Mouse (Mus musculus): ENCODE measurements around the gene Slc6a19. TPM values are rescaled to one million over a fixed set of nuclear protein-coding genes. Genes with fewer than 3 reads are reported as not detected.
"Not testable (repeated sequence)": the region's sequence is repeated elsewhere in the genome, so short reads cannot be mapped to it uniquely, and the experiment has no call there.

The Slc6a19 gene
- polyA plus RNA-seq (2015; fragmentation: Nextera tagmentation; extraction: Ambion mirVana), result not detected in 2 replicates

GRCm38 (mm10) chr13:73704694-73705325, at the start of gene Slc6a19:
Slc6a19 (minus strand) TSS chr13:73704865.
- Histone ChIP-seq H3K4me1 (no peaks in the 10 kb centered on the region), H3K4me2 (no peak within 1 kb of the TSS), H3K27ac (no peak within 1 kb of the TSS), H3K27me3 (no peaks in the 10 kb centered on the region), H3K9me3 (no peaks in the 10 kb centered on the region), H3K36me3 (no peaks in the 10 kb centered on the region), H3K4me3 (no peak within 1 kb of the TSS), H3K9ac (no peak within 1 kb of the TSS)
- ATAC-seq (ENCODE audit: borderline replicate concordance, extremely low read depth, low FRiP score, low TSS enrichment), result no peak
- 85% methylated on average over 7 of the region's 7 CpGs for WGBS

DNA sequence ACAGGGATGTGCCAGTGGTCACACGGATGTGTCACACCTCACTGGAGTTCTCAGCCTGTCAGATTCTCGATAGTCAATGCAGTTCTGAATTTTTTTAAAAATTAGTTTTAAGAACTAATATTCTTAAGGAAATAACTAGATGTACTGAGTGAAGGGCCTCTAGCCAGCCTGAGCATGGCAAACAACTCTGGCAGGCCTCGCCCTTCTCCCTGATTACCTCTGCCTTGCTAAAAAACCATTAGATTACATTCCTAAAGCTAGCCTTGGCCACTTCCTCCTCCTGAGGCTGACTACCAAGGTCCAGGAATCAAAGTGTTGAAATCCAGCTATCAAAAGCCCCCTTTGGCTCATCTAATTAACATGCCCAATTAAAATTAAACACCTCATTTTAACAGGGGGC, 46.6 kb upstream of the Slc6a19 start:
- no peaks in the 10 kb centered on the region for H3K9me3 ChIP-seq
- H3K27me3 ChIP-seq, result no peaks in the 10 kb centered on the region
- H3K4me2 ChIP-seq, result no peak overlapping the region
- H3K9ac ChIP-seq, result no peak overlapping the region
- ATAC-seq (ENCODE audit: borderline replicate concordance, extremely low read depth, low FRiP score, low TSS enrichment), result no peak
- H3K4me1 ChIP-seq, result no peaks in the 10 kb centered on the region
- no peak overlapping the region for H3K27ac ChIP-seq
- H3K4me3 ChIP-seq, result no peak overlapping the region
- no peaks in the 10 kb centered on the region for H3K36me3 ChIP-seq
- WGBS, result 83% methylated on average over 3 of the region's 3 CpGs

GRCm38 (mm10) chr13:73750435-73750834, 45.8 kb upstream of the Slc6a19 start:
- Histone ChIP-seq H3K4me3 (no peak overlapping the region), H3K27me3 (no peaks in the 10 kb centered on the region), H3K9me3 (no peaks in the 10 kb centered on the region), H3K36me3 (no peaks in the 10 kb centered on the region), H3K4me1 (no peaks in the 10 kb centered on the region), H3K27ac (no peak overlapping the region), H3K9ac (no peak overlapping the region), H3K4me2 (no peak overlapping the region)
- 50% methylated on average over 6 of the region's 6 CpGs for WGBS
- ATAC-seq (ENCODE audit: borderline replicate concordance, extremely low read depth, low FRiP score, low TSS enrichment), result no peak

GRCm38 (mm10) chr13:73748663-73749440, 44.2 kb upstream of the Slc6a19 start:
- H3K27ac ChIP-seq, result peak overlapping the region; percentile 36; the same call in 1 of the 2 replicates

GRCm38 (mm10) chr13:73743662-73744061, 39.0 kb upstream of the Slc6a19 start:
- H3K27me3 ChIP-seq, result no peaks in the 10 kb centered on the region
- H3K4me2 ChIP-seq, result no peak overlapping the region
- no peaks in the 10 kb centered on the region for H3K36me3 ChIP-seq
- H3K9me3 ChIP-seq, result no peaks in the 10 kb centered on the region
- H3K9ac ChIP-seq, result no peak overlapping the region
- H3K4me1 ChIP-seq, result no peaks in the 10 kb centered on the region
- WGBS, result 77% methylated on average over 3 of the region's 3 CpGs
- H3K4me3 ChIP-seq, result no peak overlapping the region
- ATAC-seq (ENCODE audit: borderline replicate concordance, extremely low read depth, low FRiP score, low TSS enrichment), result no peak
- no peak overlapping the region for H3K27ac ChIP-seq

More at GRCm38 (mm10) chr13:73748663-73749440, 44.2 kb upstream of the Slc6a19 start:
- no peak overlapping the region for H3K4me3 ChIP-seq
- H3K4me2 ChIP-seq, result no peak overlapping the region
- ATAC-seq (ENCODE audit: borderline replicate concordance, extremely low read depth, low FRiP score, low TSS enrichment), result no peak
- H3K27me3 ChIP-seq, result no peaks in the 10 kb centered on the region
- H3K36me3 ChIP-seq, result no peaks in the 10 kb centered on the region
- H3K9me3 ChIP-seq, result no peaks in the 10 kb centered on the region
- WGBS, result 38% methylated on average over 15 of the region's 15 CpGs
- no peaks in the 10 kb centered on the region for H3K4me1 ChIP-seq
- H3K9ac ChIP-seq, result no peak overlapping the region

GRCm38 (mm10) chr13:73742944-73743343, 38.3 kb upstream of the Slc6a19 start:
- 51% methylated on average over 4 of the region's 4 CpGs for WGBS
- H3K9me3 ChIP-seq, result no peaks in the 10 kb centered on the region
- H3K4me2 ChIP-seq, result no peak overlapping the region
- H3K27ac ChIP-seq, result no peak overlapping the region
- no peaks in the 10 kb centered on the region for H3K4me1 ChIP-seq
- no peaks in the 10 kb centered on the region for H3K36me3 ChIP-seq
- H3K4me3 ChIP-seq, result no peak overlapping the region
- H3K9ac ChIP-seq, result no peak overlapping the region
- ATAC-seq (ENCODE audit: borderline replicate concordance, extremely low read depth, low FRiP score, low TSS enrichment), result peak; percentile 29; the same call in 1 of the 2 replicates
- H3K27me3 ChIP-seq, result no peaks in the 10 kb centered on the region

DNA sequence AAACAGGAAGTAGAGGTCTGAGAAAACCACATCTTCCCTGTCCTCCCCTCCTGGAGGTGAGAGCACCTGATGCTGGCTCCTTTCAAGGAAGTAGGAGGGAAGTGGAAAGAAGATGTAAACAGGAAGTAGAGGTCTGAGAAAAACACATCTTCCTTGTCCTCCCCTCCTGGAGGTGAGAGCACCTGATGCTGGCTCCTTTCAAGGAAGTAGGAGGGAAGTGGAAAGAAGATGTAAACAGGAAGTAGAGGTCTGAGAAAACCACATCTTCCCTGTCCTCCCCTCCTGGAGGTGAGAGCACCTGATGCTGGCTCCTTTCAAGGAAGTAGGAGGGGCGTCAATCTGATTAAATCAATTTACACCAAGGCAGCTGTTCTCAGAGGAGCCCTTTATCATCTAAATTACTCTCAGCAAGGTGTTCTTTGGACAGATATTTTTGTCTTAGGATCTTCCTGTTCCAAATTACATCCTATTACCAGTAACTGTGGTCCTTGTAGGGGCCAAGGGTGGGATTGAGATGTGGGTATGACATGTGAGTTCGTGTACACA, 35.8 kb upstream of the Slc6a19 start:
- H3K27ac ChIP-seq; ATAC-seq (ENCODE audit: borderline replicate concordance, extremely low read depth, low FRiP score, low TSS enrichment); H3K9ac ChIP-seq; H3K4me3 ChIP-seq; H3K27me3 ChIP-seq; H3K9me3 ChIP-seq; H3K4me1 ChIP-seq; H3K36me3 ChIP-seq; H3K4me2 ChIP-seq: not testable (repeated sequence)
- WGBS, result 29% methylated on average over 2 of the region's 2 CpGs

- Histone ChIP-seq H3K4me2 (no peak overlapping the region), H3K27ac (no peak overlapping the region), H3K9ac (no peak overlapping the region), H3K4me3 (no peak overlapping the region), H3K36me3 (no peaks in the 10 kb centered on the region), H3K9me3 (no peaks in the 10 kb centered on the region), H3K4me1 (peaks cover 10% of the 10 kb centered on the region), H3K27me3 (peaks cover 24% of the 10 kb centered on the region)
- 70% methylated on average over 3 of the region's 3 CpGs for whole genome bisulfite sequencing
- ATAC-seq (ENCODE audit: borderline replicate concordance, extremely low read depth, low FRiP score, low TSS enrichment), result no peak
Observed at GRCm38 (mm10) chr13:73736943-73737342, 32.3 kb upstream of the Slc6a19 start.

- Histone ChIP-seq H3K36me3 (no peaks in the 10 kb centered on the region), H3K4me1 (peaks cover 10% of the 10 kb centered on the region), H3K27ac (no peak overlapping the region), H3K27me3 (peaks cover 24% of the 10 kb centered on the region), H3K9me3 (no peaks in the 10 kb centered on the region), H3K4me3 (no peak overlapping the region), H3K9ac (no peak overlapping the region), H3K4me2 (no peak overlapping the region)
- WGBS, result 51% methylated on average over 2 of the region's 2 CpGs
- no peak for ATAC-seq (ENCODE audit: borderline replicate concordance, extremely low read depth, low FRiP score, low TSS enrichment)
Observed at GRCm38 (mm10) chr13:73735928-73736327, 31.3 kb upstream of the Slc6a19 start.

- WGBS, result 45% methylated on average over 8 of the region's 8 CpGs
- no peak for ATAC-seq (ENCODE audit: borderline replicate concordance, extremely low read depth, low FRiP score, low TSS enrichment)
- H3K36me3 ChIP-seq, result no peaks in the 10 kb centered on the region
- peaks cover 24% of the 10 kb centered on the region for H3K27me3 ChIP-seq
- H3K4me1 ChIP-seq, result peaks cover 10% of the 10 kb centered on the region
- H3K27ac ChIP-seq, result no peak overlapping the region
- H3K4me2 ChIP-seq, result no peak overlapping the region
- H3K9me3 ChIP-seq, result no peaks in the 10 kb centered on the region
- H3K9ac ChIP-seq, result no peak overlapping the region
- no peak overlapping the region for H3K4me3 ChIP-seq
Observed at GRCm38 (mm10) chr13:73735270-73735669, 30.6 kb upstream of the Slc6a19 start.

DNA sequence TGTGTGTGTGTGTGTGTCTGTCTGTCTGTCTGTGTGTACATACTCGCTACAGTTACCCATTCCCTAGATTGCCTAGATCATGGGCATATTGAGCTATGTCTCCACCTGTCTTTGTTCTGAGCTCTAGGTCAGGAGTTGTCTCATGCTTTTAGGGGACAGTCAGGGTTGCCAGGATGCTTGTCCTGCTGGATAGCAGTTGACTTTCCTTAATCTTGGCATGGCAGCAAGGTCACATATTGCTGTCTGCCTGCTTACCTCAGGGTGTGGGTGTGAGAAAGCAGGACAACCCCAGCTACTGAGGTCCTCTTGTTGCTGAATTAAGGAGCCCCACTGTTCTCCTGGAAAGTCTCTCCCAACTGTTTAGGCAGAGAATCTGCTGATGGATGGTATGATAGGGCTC, 29.7 kb upstream of the Slc6a19 start:
- no peak overlapping the region for H3K27ac ChIP-seq
- no peak for ATAC-seq (ENCODE audit: borderline replicate concordance, extremely low read depth, low FRiP score, low TSS enrichment)
- H3K36me3 ChIP-seq, result no peaks in the 10 kb centered on the region
- H3K4me1 ChIP-seq, result peaks cover 10% of the 10 kb centered on the region
- no peak overlapping the region for H3K9ac ChIP-seq
- no peaks in the 10 kb centered on the region for H3K9me3 ChIP-seq
- H3K27me3 ChIP-seq, result peaks cover 24% of the 10 kb centered on the region
- H3K4me3 ChIP-seq, result no peak overlapping the region
- WGBS, result 73% methylated on average over 1 of the region's 1 CpGs
- no peak overlapping the region for H3K4me2 ChIP-seq

Data from lung, embryonic 15.5 days (tissue).